Mouse (Mus musculus) embryonic facial prominence, embryonic 15.5 days (tissue): ENCODE measurements around the gene Cnot9. TPM values are rescaled to one million over a fixed set of nuclear protein-coding genes. Genes with fewer than 3 reads are reported as not detected.

Source experiments
- ATAC-seq: fragments of 200-750 bp; cut with Nextera tagmentation; 2 replicates; pipeline ENCODE4 v1.8.0; 2017; ENCODE audit warnings: low read depth, moderate TSS enrichment; ENCODE audit not compliant: insufficient number of reproducible peaks, low FRiP score, low TSS enrichment
- H3K27ac ChIP-seq: fragments of 300-500 bp; sonication (generic); replicated peaks from 2 replicates; pipeline ENCODE4 v1.5.1; 2015; ENCODE audit warnings: mild to moderate bottlenecking, inconsistent platforms
- H3K27me3 ChIP-seq: fragments of 300-500 bp; sonication (generic); 2 replicates; pipeline ENCODE4 v1.6.1; 2015; ENCODE audit warnings: inconsistent platforms
- H3K36me3 ChIP-seq: fragments of 300-500 bp; sonication (generic); 2 replicates; pipeline ENCODE4 v1.6.1; 2015; ENCODE audit warnings: mild to moderate bottlenecking, inconsistent platforms
- H3K4me1 ChIP-seq: fragments of 300-500 bp; sonication (generic); 2 replicates; pipeline ENCODE4 v1.6.1; 2015; ENCODE audit warnings: inconsistent platforms
- H3K4me2 ChIP-seq: fragments of 300-500 bp; sonication (generic); replicated peaks from 2 replicates; pipeline ENCODE4 v1.6.1; 2015; ENCODE audit warnings: mild to moderate bottlenecking, inconsistent platforms
- H3K4me3 ChIP-seq: fragments of 300-500 bp; sonication (generic); replicated peaks from 2 replicates; pipeline ENCODE4 v1.5.1; 2015; ENCODE audit warnings: mild to moderate bottlenecking, inconsistent platforms
- H3K9ac ChIP-seq: fragments of 300-500 bp; sonication (generic); 2 replicates; pipeline ENCODE4 v1.6.1; 2015; ENCODE audit warnings: inconsistent platforms
- H3K9me3 ChIP-seq: fragments of 300-500 bp; sonication (generic); replicated peaks from 2 replicates; pipeline ENCODE4 v1.6.1; 2016; ENCODE audit warnings: inconsistent platforms
- WGBS: fragments of 180-500 bp; shearing (Covaris S2); methylation state at CpG from one replicate; pipeline ENCODE4 v1.1.7; 2015; 5-methylcytosine and 5-hydroxymethylcytosine counted together
- polyA plus RNA-seq: library from polyadenylated mRNA; unstranded; fragments of >200 nt; fragmentation: Nextera tagmentation; extraction: Ambion mirVana; gene quantifications from 2 replicates; pipeline ENCODE4 v1.2.1, GENCODE M21; 2015

Cnot9 gene
- polyA plus RNA-seq, 1 experiment from 2014 or later = 59.7 TPM

DNA sequence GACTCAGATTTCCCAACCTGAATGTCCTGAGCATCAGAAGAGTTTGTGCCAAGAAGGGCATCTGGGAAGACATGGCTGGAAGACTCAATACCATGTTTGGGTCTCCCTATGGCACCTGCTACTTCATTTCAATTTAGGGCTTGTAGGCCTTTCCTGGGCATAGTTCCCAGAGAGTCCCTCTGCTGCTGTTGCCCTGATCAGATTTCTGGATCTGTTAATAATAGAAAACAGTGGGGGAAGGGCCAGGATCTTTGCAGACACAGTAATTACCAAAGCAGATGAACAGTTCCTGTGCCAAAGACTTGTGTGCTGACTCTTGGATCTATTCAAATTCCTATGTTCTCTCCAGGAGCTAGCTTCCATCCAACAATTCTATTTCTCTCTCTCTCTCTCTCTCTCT lies 32.8 kb downstream of the Cnot9 start:
- Histone ChIP-seq H3K9me3 (no peaks in the 10 kb centered on the region), H3K36me3 (no peaks in the 10 kb centered on the region), H3K9ac (no peak overlapping the region), H3K4me3 (no peak overlapping the region), H3K27ac (no peak overlapping the region; the same call in 1 of the 2 replicates), H3K27me3 (no peaks in the 10 kb centered on the region), H3K4me2 (no peak overlapping the region), H3K4me1 (peaks cover 6% of the 10 kb centered on the region)
- peak; percentile 63; the same call in 1 of the 2 replicates for ATAC-seq

DNA sequence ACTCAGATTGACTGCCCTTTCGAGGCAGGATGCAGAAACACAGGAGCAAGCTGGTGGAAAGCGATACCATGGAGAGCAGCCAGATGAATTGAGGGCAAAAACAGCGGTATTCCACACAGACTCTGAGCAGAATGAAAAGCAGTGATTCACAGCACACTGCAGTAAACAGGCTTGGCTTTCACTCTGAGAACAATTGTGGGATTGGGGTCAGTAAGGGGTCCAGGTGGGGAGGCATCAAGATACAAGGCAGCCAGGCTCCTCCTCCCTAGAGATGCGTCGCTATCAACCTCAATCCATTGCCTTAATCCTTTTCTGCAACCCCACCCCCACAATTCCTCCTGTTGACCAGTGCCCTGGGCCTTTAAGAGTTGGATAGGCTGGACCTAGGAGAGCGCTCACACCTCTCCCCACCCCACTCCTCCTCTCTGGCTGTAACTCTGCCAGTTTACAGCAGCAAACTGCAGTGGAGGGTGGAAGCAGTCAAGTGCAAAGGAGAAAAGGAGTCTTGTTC lies 36.6 kb downstream of the Cnot9 start, which contains the start of gene Plcd4:
Plcd4 (plus strand) TSS at position 438 of the 511 bp plus-strand sequence.
- Histone ChIP-seq H3K4me3 (no peak within 1 kb of the TSS), H3K9ac (no peak within 1 kb of the TSS), H3K9me3 (no peaks in the 10 kb centered on the region), H3K27ac (no peak within 1 kb of the TSS), H3K4me1 (peaks cover 6% of the 10 kb centered on the region), H3K36me3 (no peaks in the 10 kb centered on the region), H3K4me2 (peak within 1 kb of the TSS; percentile 19; the same call in 1 of the 2 replicates), H3K27me3 (no peaks in the 10 kb centered on the region)
- ATAC-seq = no peak
- WGBS = 3% methylated on average over 6 of the region's 6 CpGs

DNA sequence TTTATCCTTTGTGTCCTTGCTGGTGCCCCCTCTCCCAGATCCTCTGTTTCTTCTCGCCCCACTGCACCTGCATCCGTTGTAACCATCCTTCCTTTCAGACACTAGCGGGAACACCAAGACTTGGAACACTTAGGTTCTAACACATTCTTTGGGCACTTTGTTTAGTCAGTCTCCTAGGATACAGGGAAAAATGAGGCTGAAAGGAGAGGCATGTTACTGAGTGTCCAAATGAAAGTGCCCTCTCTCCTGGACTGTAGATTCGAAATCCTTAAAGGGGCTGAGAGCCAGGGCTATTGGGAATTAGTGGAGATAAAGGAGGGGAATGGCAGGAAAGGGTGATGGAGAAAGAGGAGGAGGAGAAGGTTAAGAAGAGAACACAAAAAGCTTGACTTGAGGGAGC lies 38.3 kb downstream of the Cnot9 start, which contains the start of gene Usp37:
Usp37 (minus strand) TSS at position 101 of the 400 bp plus-strand sequence.
- 84% methylated on average over 4 of the region's 4 CpGs for WGBS
- ATAC-seq = no peak
- H3K4me1 ChIP-seq = peaks cover 6% of the 10 kb centered on the region

DNA sequence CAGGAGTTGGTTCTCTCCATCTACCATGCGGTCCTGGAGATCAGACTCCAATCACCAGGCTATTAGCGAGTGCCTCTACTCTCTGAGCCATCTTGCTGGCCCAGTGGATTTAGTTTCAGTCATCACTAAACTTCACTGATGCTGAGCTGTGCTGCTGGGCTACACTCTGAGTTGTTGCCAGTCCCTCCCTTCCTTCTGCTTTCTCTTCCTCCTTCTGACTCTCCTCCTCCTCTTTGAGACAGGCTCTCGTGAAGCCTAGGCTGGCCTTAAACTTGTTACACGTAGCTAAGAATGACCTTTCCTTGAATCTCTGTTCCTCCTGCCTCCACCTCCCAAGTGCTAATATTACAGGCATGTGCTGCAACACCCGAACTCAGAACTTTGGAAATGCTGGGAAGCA lies 53.2 kb downstream of the Cnot9 start:
- no peak overlapping the region for H3K4me3 ChIP-seq
- no peak overlapping the region for H3K9ac ChIP-seq
- WGBS = 80% methylated on average over 5 of the region's 5 CpGs
- peaks cover 7% of the 10 kb centered on the region for H3K36me3 ChIP-seq
- ATAC-seq = no peak
- H3K27ac ChIP-seq = no peak overlapping the region
- H3K4me1 ChIP-seq = no peaks in the 10 kb centered on the region
- no peaks in the 10 kb centered on the region for H3K9me3 ChIP-seq
- no peak overlapping the region for H3K4me2 ChIP-seq
- no peaks in the 10 kb centered on the region for H3K27me3 ChIP-seq

More for the DNA sequence above, 38.3 kb downstream of the Cnot9 start, which contains the start of gene Usp37:
- H3K27ac ChIP-seq = no peak within 1 kb of the TSS
- H3K9ac ChIP-seq = no peak within 1 kb of the TSS
- H3K4me3 ChIP-seq = no peak within 1 kb of the TSS
- H3K36me3 ChIP-seq = no peaks in the 10 kb centered on the region
- H3K9me3 ChIP-seq = no peaks in the 10 kb centered on the region
- no peaks in the 10 kb centered on the region for H3K27me3 ChIP-seq
- no peak within 1 kb of the TSS for H3K4me2 ChIP-seq

DNA sequence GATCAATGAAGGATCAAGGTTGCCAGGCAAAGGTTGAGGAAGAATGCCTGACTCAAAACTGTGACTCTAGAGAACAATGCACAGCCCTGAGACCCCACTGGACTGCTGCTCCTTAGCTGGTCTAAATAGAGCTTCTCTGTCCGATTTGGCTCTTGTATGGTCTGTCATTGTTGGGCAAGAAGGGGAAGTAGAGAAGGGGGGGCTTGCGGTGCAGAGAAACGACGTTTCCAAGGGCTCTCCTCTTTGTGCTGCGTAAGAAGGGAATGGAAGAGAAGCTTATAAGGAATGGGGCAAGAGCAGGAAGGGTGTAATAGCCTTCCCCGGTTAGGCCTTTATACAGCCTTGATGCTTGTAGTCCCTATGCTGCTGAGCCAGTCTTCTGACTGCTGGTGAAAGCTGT lies 60.0 kb downstream of the Cnot9 start:
- WGBS = 91% methylated on average over 6 of the region's 6 CpGs
- Histone ChIP-seq H3K4me2 (no peak overlapping the region), H3K4me1 (no peaks in the 10 kb centered on the region), H3K27me3 (no peaks in the 10 kb centered on the region), H3K9ac (no peak overlapping the region), H3K36me3 (peaks cover 68% of the 10 kb centered on the region), H3K27ac (no peak overlapping the region), H3K9me3 (no peaks in the 10 kb centered on the region), H3K4me3 (no peak overlapping the region)
- no peak for ATAC-seq

DNA sequence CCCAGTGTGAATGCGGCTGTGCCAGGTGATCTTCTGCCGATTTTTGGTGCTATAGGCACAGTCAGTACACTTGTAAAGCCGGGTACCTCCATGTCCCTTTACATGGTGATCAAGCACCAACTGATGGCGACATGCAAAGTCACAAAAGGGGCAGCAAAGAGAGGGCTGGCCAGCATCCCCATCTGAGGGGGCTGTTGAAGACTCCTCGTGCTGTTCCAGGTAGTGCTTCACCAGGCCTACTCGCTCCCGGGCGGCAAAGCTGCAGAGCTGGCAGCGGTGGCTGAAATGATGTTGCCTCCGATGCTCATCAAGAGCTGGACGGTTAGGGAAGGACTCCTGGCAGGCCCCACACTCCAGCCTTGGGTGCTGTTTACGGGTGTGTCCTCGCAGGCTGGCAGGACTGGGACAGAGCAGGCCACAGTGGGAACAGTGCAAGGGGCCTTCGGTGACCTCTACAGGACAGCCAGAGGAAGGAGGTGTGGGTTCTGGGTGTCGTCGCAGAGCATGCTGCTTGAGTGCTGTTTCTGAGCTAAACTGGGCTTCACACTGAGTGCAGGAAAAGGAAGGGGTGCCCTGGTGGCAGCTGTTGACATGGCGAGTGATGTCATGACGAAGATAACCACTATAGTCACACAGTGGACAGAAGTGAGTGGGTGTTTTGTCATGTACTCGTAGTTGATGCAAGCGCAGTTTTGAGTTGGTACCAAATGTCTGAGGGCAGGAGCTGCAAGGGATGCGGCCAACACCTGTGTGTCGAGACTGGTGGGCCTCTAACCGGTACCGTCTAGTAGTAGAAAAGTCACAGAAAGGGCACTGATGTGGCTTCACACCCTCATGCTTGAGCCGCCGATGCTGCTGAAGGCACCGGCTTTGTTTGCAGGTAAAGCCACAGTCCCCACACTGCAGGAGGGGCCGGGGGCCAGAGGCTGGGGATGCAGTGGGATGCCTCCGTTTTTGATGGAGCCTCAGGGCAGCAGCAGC lies 64.2 kb downstream of the Cnot9 start:
- no peak for ATAC-seq
- no peak overlapping the region for H3K4me3 ChIP-seq
- 91% methylated on average over 29 of the region's 29 CpGs for WGBS
- no peaks in the 10 kb centered on the region for H3K9me3 ChIP-seq
- H3K36me3 ChIP-seq = peaks cover 92% of the 10 kb centered on the region
- H3K9ac ChIP-seq = no peak overlapping the region
- H3K4me1 ChIP-seq = no peaks in the 10 kb centered on the region
- no peak overlapping the region for H3K4me2 ChIP-seq
- H3K27ac ChIP-seq = no peak overlapping the region
- no peaks in the 10 kb centered on the region for H3K27me3 ChIP-seq

Other genes starting within 250 kb of the Cnot9 start
- gene Gpbar1, start 227.5 kb upstream of the Cnot9 start, polyA plus RNA-seq = not detected in 2 replicates
- gene Aamp, start 221.3 kb upstream of the Cnot9 start, polyA plus RNA-seq = 247 and 256 TPM in 2 replicates
- gene Pnkd, start 221.1 kb upstream of the Cnot9 start, polyA plus RNA-seq = 120 and 130 TPM in 2 replicates
- gene Tmbim1, start 200.4 kb upstream of the Cnot9 start, polyA plus RNA-seq = 56.6 and 63.9 TPM in 2 replicates
- gene Catip, start 143.9 kb upstream of the Cnot9 start, polyA plus RNA-seq = 2.5 and 2.8 TPM in 2 replicates
- gene Slc11a1, start 130.9 kb upstream of the Cnot9 start, polyA plus RNA-seq = 3.7 and 4.7 TPM in 2 replicates
- gene Ctdsp1, start 114.5 kb upstream of the Cnot9 start, polyA plus RNA-seq = 86.6 and 89.3 TPM in 2 replicates
- 0.08 and 0.16 TPM in 2 replicates for gene Vil1, start 96.7 kb upstream of the Cnot9 start, polyA plus RNA-seq
- gene Plcd4, start 36.8 kb downstream of the Cnot9 start, polyA plus RNA-seq = 0.80 and 1.6 TPM in 2 replicates
- gene Usp37, start 38.2 kb downstream of the Cnot9 start, polyA plus RNA-seq = 26.1 and 28.8 TPM in 2 replicates
- 7.2 and 7.7 TPM in 2 replicates for gene Zfp142, start 82.2 kb downstream of the Cnot9 start, polyA plus RNA-seq
- gene Bcs1l, start 82.2 kb downstream of the Cnot9 start, polyA plus RNA-seq = 15.2 and 16.1 TPM in 2 replicates
- gene Rnf25, start 95.3 kb downstream of the Cnot9 start, polyA plus RNA-seq = 39.7 and 40.5 TPM in 2 replicates
- gene Stk36, start 95.4 kb downstream of the Cnot9 start, polyA plus RNA-seq = 9.8 and 14.7 TPM in 2 replicates
- gene Ttll4, start 155.7 kb downstream of the Cnot9 start, polyA plus RNA-seq = 11.5 and 12.2 TPM in 2 replicates
- 16.9 and 17.0 TPM in 2 replicates for gene Cyp27a1, start 207.5 kb downstream of the Cnot9 start, polyA plus RNA-seq
- 5.7 and 7.5 TPM in 2 replicates for gene Prkag3, start 243.2 kb downstream of the Cnot9 start, polyA plus RNA-seq